Mouse (Mus musculus) layer of hippocampus, adult 2 months (tissue): Measurements from ENCODE around the gene Vmn1r57. TPM values are rescaled to one million over a fixed set of nuclear protein-coding genes. Genes with fewer than 3 reads are reported as not detected.
"Not testable (repeated sequence)": the region's sequence is repeated elsewhere in the genome, so short reads cannot be mapped to it uniquely, and the experiment has no call there.

Experiments
- DNase-seq, 2 experiments: peaks; one replicate each; pipeline ENCODE4 v3.0.0; 2022; ENCODE audit warnings: low spot score in 2 of 2
- H3K27ac ChIP-seq: fragments of 200-600 bp; 2 replicates; pipeline ENCODE4 v1.8.1; 2022
- H3K4me3 ChIP-seq: fragments of 200-600 bp; 2 replicates; pipeline ENCODE4 v1.8.1; 2022; ENCODE audit warnings: mild to moderate bottlenecking
- CTCF ChIP-seq: fragments of 200-600 bp; conservative IDR thresholded peaks from 2 replicates; pipeline ENCODE4 v1.8.1; 2022; ENCODE audit warnings: antibody characterized with exemption, mild to moderate bottlenecking, moderate library complexity
- long read RNA-seq, 2 experiments: library from polyadenylated mRNA; stranded (forward); transcript quantifications; one replicate each; pipeline ENCODE4 v2.0.0; 2021; ENCODE audit warnings: borderline mapping rate in 2 of 2
- total RNA-seq, 2 experiments: library from RNA; stranded (reverse); gene quantifications; 2 replicates each; pipeline ENCODE4 v1.2.3; 2021

Vmn1r57 gene
- total RNA-seq, result not detected
- long read RNA-seq, experiment 1, result 0 reads
- long read RNA-seq, experiment 2, result 0 reads

- not testable (repeated sequence) for DNase-seq, H3K4me3 ChIP-seq
Observed at GRCm38 (mm10) chr7:5218193-5218592, at the start of gene Vmn1r57. TSS of gene Vmn1r57 (plus strand) at chr7:5218493.

GRCm38 (mm10) chr7:5196647-5197046 lies 21.6 kb upstream of the Vmn1r57 start, which contains the start of gene Vmn1r56:
TSS of gene Vmn1r56 (minus strand) at chr7:5196747.
- not testable (repeated sequence) for H3K27ac ChIP-seq, DNase-seq, H3K4me3 ChIP-seq

More at GRCm38 (mm10) chr7:5218193-5218592, at the start of gene Vmn1r57:
- H3K27ac ChIP-seq, result not testable (repeated sequence)

GRCm38 (mm10) chr7:5263051-5263450 lies 44.8 kb downstream of the Vmn1r57 start:
- H3K27ac ChIP-seq, result no peak overlapping the region

More at GRCm38 (mm10) chr7:5263051-5263450, 44.8 kb downstream of the Vmn1r57 start:
- DNase-seq, result no peak
- H3K4me3 ChIP-seq, result no peak overlapping the region
- TF ChIP-seq CTCF, result no peak

Other genes with a start within 250 kb of the Vmn1r57 start
- gene Sbk3, start 247.3 kb upstream of the Vmn1r57 start, total RNA-seq, result 1 to 10 TPM in 1 of 2 experiments, under 1 TPM in 1; 0.71 to 1.0 TPM
- gene Zfp579, start 222.3 kb upstream of the Vmn1r57 start, total RNA-seq, result 10 to 100 TPM; 29.7 to 35.6 TPM
- 1 to 10 TPM; 7.0 to 8.1 TPM for gene Zfp524, start 204.1 kb upstream of the Vmn1r57 start, total RNA-seq
- 10 to 100 TPM; 25.8 TPM for gene Fiz1, start 203.8 kb upstream of the Vmn1r57 start, total RNA-seq
- not detected for gene Gm44973, start 203.0 kb upstream of the Vmn1r57 start, total RNA-seq
- gene Zfp865, start 198.1 kb upstream of the Vmn1r57 start, total RNA-seq, result 10 to 100 TPM; 38.6 to 41.8 TPM
- 10 to 100 TPM; 57.8 to 61.1 TPM for gene Ccdc106, start 197.9 kb upstream of the Vmn1r57 start, total RNA-seq
- not detected for gene 4632433K11Rik, start 184.4 kb upstream of the Vmn1r57 start, total RNA-seq
- gene Zfp784, start 180.0 kb upstream of the Vmn1r57 start, total RNA-seq, result 1 to 10 TPM; 7.3 to 7.8 TPM
- 10 to 100 TPM; 34.1 to 35.7 TPM for gene Zfp580, start 167.0 kb upstream of the Vmn1r57 start, total RNA-seq
- gene U2af2, start 156.3 kb upstream of the Vmn1r57 start, total RNA-seq, result 100 to 1,000 TPM; 185 to 192 TPM
- 100 to 1,000 TPM; 540 to 559 TPM for gene Epn1, start 138.3 kb upstream of the Vmn1r57 start, total RNA-seq
- not detected for gene Rfpl4, start 101.5 kb upstream of the Vmn1r57 start, total RNA-seq
- gene Rasl2-9, start 92.5 kb upstream of the Vmn1r57 start, total RNA-seq, result under 1 TPM in 1 of 2 experiments, not detected in 1; 0.59 TPM
- not detected for gene Vmn1r55, start 68.8 kb upstream of the Vmn1r57 start, total RNA-seq
- gene Vmn1r56, start 21.7 kb upstream of the Vmn1r57 start, total RNA-seq, result not detected
- gene Gm5065, start 132.0 kb downstream of the Vmn1r57 start, total RNA-seq, result not detected
- gene Nlrp2, start 132.5 kb downstream of the Vmn1r57 start, total RNA-seq, result not detected
- not detected for gene Vmn1r58, start 194.9 kb downstream of the Vmn1r57 start, total RNA-seq
- not detected for gene Vmn1r59, start 238.3 kb downstream of the Vmn1r57 start, total RNA-seq